Mouse (Mus musculus): ENCODE data around the gene Clcf1.

DNA sequence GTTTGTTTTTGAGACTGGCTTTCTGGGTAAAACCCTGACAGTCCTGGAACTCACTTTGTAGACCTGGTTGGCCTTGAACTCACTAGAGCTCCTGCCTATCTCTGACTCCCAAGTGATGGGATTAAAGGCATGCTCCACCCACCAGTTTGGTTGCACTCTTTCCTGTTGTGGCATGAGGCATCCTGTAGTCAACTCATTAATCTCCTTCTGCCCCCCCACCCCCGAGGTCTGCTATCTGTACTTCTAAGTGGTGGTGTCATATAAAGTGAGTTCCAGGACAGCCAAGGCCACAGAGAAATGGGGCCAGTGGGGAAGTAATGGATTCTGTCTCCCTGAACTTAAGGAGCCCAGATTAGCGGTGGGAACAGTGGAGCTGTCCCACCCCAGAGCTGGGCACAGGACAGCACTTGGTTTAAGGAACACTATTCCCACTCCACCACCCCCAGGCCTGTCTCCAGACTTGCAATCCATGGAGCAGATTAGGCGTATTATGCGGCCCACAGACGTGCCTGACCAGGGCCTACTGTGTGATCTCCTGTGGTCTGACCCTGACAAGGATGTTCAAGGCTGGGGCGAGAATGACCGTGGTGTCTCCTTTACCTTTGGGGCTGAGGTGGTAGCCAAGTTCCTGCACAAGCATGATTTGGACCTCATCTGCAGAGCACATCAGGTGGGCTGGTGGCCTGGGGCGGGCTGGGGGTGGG is 19.9 kb upstream of the Clcf1 start:
- TF ChIP-seq CTCF (IDR thresholded peaks at IDR 0.05; ENCODE audit: insufficient read depth, low read length) (no peak), POLR2A (IDR thresholded peaks at IDR 0.05; ENCODE audit: borderline replicate concordance, extremely low read depth, low read depth, low read length) (no peak)

Measured in lung, adult 2 months (tissue).